Mouse (Mus musculus) lung, postnatal 36 days (tissue): ENCODE results near the gene Il4.
"Not testable (repeated sequence)": the region's sequence is repeated elsewhere in the genome, so short reads cannot be mapped to it uniquely, and the experiment has no call there.

Experiments used
- DNase-seq: peaks from one replicate; pipeline ENCODE4 v3.0.0; 2022; ENCODE audit warnings: mixed read lengths

Il4 gene

DNA sequence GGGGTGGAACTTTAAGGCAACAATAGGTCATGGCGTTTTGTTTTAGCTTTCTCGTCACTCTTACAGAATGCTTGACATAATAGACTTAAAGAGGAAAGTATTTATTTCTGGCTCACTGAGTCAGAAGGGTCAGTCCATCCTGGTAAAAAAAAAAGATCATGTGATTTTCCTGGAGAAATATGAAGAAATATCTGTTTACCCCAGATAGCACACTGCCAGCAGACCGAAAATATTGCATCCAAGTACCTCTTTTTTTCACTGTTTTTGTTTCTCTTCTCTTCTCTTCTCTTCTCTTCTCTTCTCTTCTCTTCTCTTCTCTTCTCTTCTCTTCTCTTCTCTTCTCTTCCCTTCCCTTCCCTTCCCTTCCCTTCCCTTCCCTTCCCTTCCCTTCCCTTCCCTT, 58.5 kb downstream of the Il4 start:
- DNase-seq, result not testable (repeated sequence)

DNA sequence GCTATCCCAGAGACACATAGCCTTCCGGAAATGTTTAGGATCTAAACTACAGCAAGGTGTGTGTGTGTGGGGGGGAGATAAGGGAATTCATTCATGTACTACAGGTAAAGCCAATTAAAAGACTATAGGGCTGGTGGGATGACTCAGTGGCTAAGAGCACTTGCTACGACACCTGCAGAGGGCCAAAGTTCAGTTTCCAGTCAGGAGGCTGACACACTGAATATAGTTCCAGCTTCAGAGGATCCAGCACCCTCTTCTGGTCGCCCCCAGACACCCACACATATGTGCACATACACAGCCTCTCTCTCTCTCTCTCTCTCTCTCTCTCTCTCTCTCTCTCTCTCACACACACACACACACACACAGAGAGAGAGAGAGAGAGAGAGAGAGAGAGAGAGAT, 60.5 kb downstream of the Il4 start:
- not testable (repeated sequence) for DNase-seq

DNA sequence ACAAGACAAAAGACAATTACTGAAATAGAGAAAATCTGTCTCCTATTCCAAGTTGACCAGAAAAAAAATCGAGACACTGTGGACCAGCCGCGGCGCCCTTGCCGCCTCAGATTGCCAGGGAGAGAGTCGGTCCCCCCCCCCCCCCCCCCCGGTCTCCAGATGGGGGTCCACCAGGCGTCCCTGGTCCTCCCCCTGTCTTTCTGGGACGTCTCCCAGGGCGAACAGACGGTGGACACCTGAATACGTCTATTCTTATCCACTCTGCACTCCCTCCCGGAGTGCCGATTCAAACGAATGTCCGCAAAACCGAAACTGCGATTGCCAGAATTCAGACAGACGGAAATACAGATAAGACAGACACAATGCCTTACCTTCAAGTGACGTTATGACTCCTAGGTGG, 61.9 kb downstream of the Il4 start:
- DNase-seq, result not testable (repeated sequence)
